Mouse (Mus musculus) midbrain, embryonic 14.5 days (tissue): Measurements from ENCODE around the gene Mlec. TPM values are rescaled to one million over a fixed set of nuclear protein-coding genes. Genes with fewer than 3 reads are reported as not detected.

Experiments used
- ATAC-seq: fragments of 200-750 bp; cut with Nextera tagmentation; 2 replicates; pipeline ENCODE4 v1.8.0; 2017; ENCODE audit warnings: moderate number of reproducible peaks, moderate library complexity; ENCODE audit not compliant: low FRiP score, low TSS enrichment
- DNase-seq: peaks from one replicate; pipeline ENCODE4 v3.0.0-alpha.2; 2015
- H3K27ac ChIP-seq: fragments of 300-500 bp; sonication (generic); replicated peaks from 2 replicates; pipeline ENCODE4 v1.5.1; 2014; ENCODE audit warnings: mild to moderate bottlenecking, low read depth, low read length, moderate library complexity
- H3K27me3 ChIP-seq: fragments of 300-500 bp; sonication (generic); 2 replicates; pipeline ENCODE4 v1.6.1; 2014; ENCODE audit warnings: low read length, control low read depth, mixed read lengths; ENCODE audit not compliant: control insufficient read depth, insufficient read depth
- H3K36me3 ChIP-seq: fragments of 300-500 bp; sonication (generic); 2 replicates; pipeline ENCODE4 v1.6.1; 2014; ENCODE audit warnings: low read length, control low read depth; ENCODE audit not compliant: control insufficient read depth, insufficient read depth
- H3K4me1 ChIP-seq: fragments of 300-500 bp; sonication (generic); 2 replicates; pipeline ENCODE4 v1.6.1; 2014; ENCODE audit warnings: mild to moderate bottlenecking, antibody characterized with exemption, low read length, control low read depth; ENCODE audit not compliant: control insufficient read depth, insufficient read depth
- H3K4me2 ChIP-seq: fragments of 300-500 bp; sonication (generic); 2 replicates; pipeline ENCODE4 v1.6.1; 2014; ENCODE audit warnings: mild to moderate bottlenecking, low read length, moderate library complexity
- H3K4me3 ChIP-seq: fragments of 300-500 bp; sonication (generic); replicated peaks from 2 replicates; pipeline ENCODE4 v1.5.1; 2014; ENCODE audit warnings: low read depth, low read length
- H3K9ac ChIP-seq: fragments of 300-500 bp; sonication (generic); replicated peaks from 2 replicates; pipeline ENCODE4 v1.6.1; 2014; ENCODE audit warnings: mild to moderate bottlenecking, low read length, moderate library complexity
- H3K9me3 ChIP-seq: fragments of 300-500 bp; sonication (generic); 2 replicates; pipeline ENCODE4 v1.6.1; 2016; ENCODE audit warnings: low read length, control low read depth, mixed read lengths; ENCODE audit not compliant: control insufficient read depth
- WGBS: fragments of 180-500 bp; shearing (Covaris S2); extraction: QIAGEN DNeasy Blood & Tissue Kit; methylation state at CpG from one replicate; pipeline ENCODE4 v1.1.7; 2014; 5-methylcytosine and 5-hydroxymethylcytosine counted together
- polyA plus RNA-seq: library from polyadenylated mRNA; unstranded; fragments of >200 nt; fragmentation: Nextera tagmentation; extraction: Ambion mirVana; gene quantifications from 2 replicates; pipeline ENCODE4 v1.2.1, GENCODE M21; 2014

The Mlec gene
- polyA plus RNA-seq, 1 experiment from 2014 or later = 18.6 TPM

- Histone ChIP-seq H3K36me3 (peaks cover 40% of the 10 kb centered on the region), H3K9me3 (no peaks in the 10 kb centered on the region), H3K4me1 (no peaks in the 10 kb centered on the region), H3K4me3 (no peak overlapping the region), H3K9ac (0 out of 2 replicates have a peak overlapping the region, but pooled peaks have one; percentile 9), H3K27ac (no peak overlapping the region), H3K4me2 (no peak overlapping the region), H3K27me3 (no peaks in the 10 kb centered on the region)
- 75% methylated on average over 10 of the region's 10 CpGs for WGBS
- DNase-seq (no peak), ATAC-seq (no peak)
Measured at GRCm38 (mm10) chr5:115143552-115143951, 14.4 kb downstream of the Mlec start.

GRCm38 (mm10) chr5:115142166-115142697 is 15.7 kb downstream of the Mlec start:
- 91% methylated on average over 9 of the region's 9 CpGs for WGBS
- no peak overlapping the region for H3K4me2 ChIP-seq
- ATAC-seq (no peak), DNase-seq (no peak)
- peaks cover 27% of the 10 kb centered on the region for H3K36me3 ChIP-seq
- H3K4me1 ChIP-seq = no peaks in the 10 kb centered on the region
- no peaks in the 10 kb centered on the region for H3K27me3 ChIP-seq
- no peak overlapping the region for H3K27ac ChIP-seq
- H3K9ac ChIP-seq = no peak overlapping the region
- no peaks in the 10 kb centered on the region for H3K9me3 ChIP-seq
- no peak overlapping the region for H3K4me3 ChIP-seq

GRCm38 (mm10) chr5:115140726-115141125 is 17.3 kb downstream of the Mlec start:
- 78% methylated on average over 3 of the region's 3 CpGs for WGBS
- Histone ChIP-seq H3K4me3 (no peak overlapping the region), H3K9ac (no peak overlapping the region), H3K27me3 (no peaks in the 10 kb centered on the region), H3K9me3 (no peaks in the 10 kb centered on the region), H3K36me3 (peaks cover 12% of the 10 kb centered on the region), H3K4me2 (no peak overlapping the region), H3K4me1 (no peaks in the 10 kb centered on the region), H3K27ac (no peak overlapping the region)
- ATAC-seq (no peak), DNase-seq (no peak)

GRCm38 (mm10) chr5:115139124-115139523 is 18.9 kb downstream of the Mlec start:
- Histone ChIP-seq H3K4me1 (peaks cover 1% of the 10 kb centered on the region), H3K9me3 (no peaks in the 10 kb centered on the region), H3K27me3 (no peaks in the 10 kb centered on the region), H3K36me3 (peaks cover 3% of the 10 kb centered on the region; the same call in 1 of the 2 replicates), H3K9ac (no peak overlapping the region), H3K4me3 (no peak overlapping the region), H3K4me2 (no peak overlapping the region), H3K27ac (no peak overlapping the region)
- no peak for DNase-seq
- ATAC-seq = no peak
- 81% methylated on average over 4 of the region's 4 CpGs for WGBS

GRCm38 (mm10) chr5:115134234-115135165 is 23.5 kb downstream of the Mlec start, which contains the start of gene Unc119b:
Gene Unc119b (minus strand): TSS chr5:115134975.
- DNase-seq = peak; percentile 93
- Histone ChIP-seq H3K4me2 (peak within 1 kb of the TSS; percentile 81), H3K36me3 (peaks cover 10% of the 10 kb centered on the region), H3K4me1 (peaks cover 21% of the 10 kb centered on the region), H3K9ac (peak within 1 kb of the TSS; percentile 95), H3K27ac (peak within 1 kb of the TSS; percentile 70), H3K4me3 (peak within 1 kb of the TSS; percentile 85), H3K9me3 (no peaks in the 10 kb centered on the region), H3K27me3 (no peaks in the 10 kb centered on the region)
- under 1% methylated on average over 75 of the region's 81 CpGs for WGBS
- peak; percentile 95 for ATAC-seq

GRCm38 (mm10) chr5:115133358-115134066 is 24.5 kb downstream of the Mlec start:
- no peak for DNase-seq
- Histone ChIP-seq H3K4me1 (peaks cover 21% of the 10 kb centered on the region), H3K4me2 (peak overlapping the region; percentile 81), H3K27ac (no peak overlapping the region), H3K9ac (peak overlapping the region; percentile 45; the same call in 1 of the 2 replicates), H3K27me3 (no peaks in the 10 kb centered on the region), H3K9me3 (no peaks in the 10 kb centered on the region), H3K4me3 (peak overlapping the region; percentile 85), H3K36me3 (peaks cover 16% of the 10 kb centered on the region)
- WGBS = 64% methylated on average over 6 of the region's 6 CpGs
- ATAC-seq = no peak

GRCm38 (mm10) chr5:115132465-115132864 is 25.5 kb downstream of the Mlec start:
- peaks cover 21% of the 10 kb centered on the region for H3K4me1 ChIP-seq
- DNase-seq (no peak), ATAC-seq (no peak)
- no peaks in the 10 kb centered on the region for H3K9me3 ChIP-seq
- H3K27ac ChIP-seq = no peak overlapping the region
- H3K36me3 ChIP-seq = peaks cover 26% of the 10 kb centered on the region
- H3K4me2 ChIP-seq = peak overlapping the region; percentile 81; the same call in 1 of the 2 replicates
- H3K4me3 ChIP-seq = no peak overlapping the region
- 94% methylated on average over 8 of the region's 8 CpGs for WGBS
- H3K9ac ChIP-seq = no peak overlapping the region
- no peaks in the 10 kb centered on the region for H3K27me3 ChIP-seq

- DNase-seq (no peak), ATAC-seq (no peak)
- H3K36me3 ChIP-seq = peaks cover 57% of the 10 kb centered on the region
- H3K9me3 ChIP-seq = no peaks in the 10 kb centered on the region
- no peak overlapping the region for H3K27ac ChIP-seq
- 89% methylated on average over 6 of the region's 6 CpGs for WGBS
- no peak overlapping the region for H3K9ac ChIP-seq
- no peak overlapping the region for H3K4me3 ChIP-seq
- no peak overlapping the region for H3K4me2 ChIP-seq
- H3K27me3 ChIP-seq = no peaks in the 10 kb centered on the region
- H3K4me1 ChIP-seq = peaks cover 21% of the 10 kb centered on the region
Measured at GRCm38 (mm10) chr5:115129328-115129727, 28.7 kb downstream of the Mlec start.
